Mouse (Mus musculus): ENCODE measurements around the gene Rtkn. TPM values are rescaled to one million over a fixed set of nuclear protein-coding genes. Genes with fewer than 3 reads are reported as not detected.

Rtkn gene
- polyA plus RNA-seq (2015; fragmentation: Nextera tagmentation; extraction: Ambion mirVana), result 21.9 and 25.3 TPM in 2 replicates

DNA sequence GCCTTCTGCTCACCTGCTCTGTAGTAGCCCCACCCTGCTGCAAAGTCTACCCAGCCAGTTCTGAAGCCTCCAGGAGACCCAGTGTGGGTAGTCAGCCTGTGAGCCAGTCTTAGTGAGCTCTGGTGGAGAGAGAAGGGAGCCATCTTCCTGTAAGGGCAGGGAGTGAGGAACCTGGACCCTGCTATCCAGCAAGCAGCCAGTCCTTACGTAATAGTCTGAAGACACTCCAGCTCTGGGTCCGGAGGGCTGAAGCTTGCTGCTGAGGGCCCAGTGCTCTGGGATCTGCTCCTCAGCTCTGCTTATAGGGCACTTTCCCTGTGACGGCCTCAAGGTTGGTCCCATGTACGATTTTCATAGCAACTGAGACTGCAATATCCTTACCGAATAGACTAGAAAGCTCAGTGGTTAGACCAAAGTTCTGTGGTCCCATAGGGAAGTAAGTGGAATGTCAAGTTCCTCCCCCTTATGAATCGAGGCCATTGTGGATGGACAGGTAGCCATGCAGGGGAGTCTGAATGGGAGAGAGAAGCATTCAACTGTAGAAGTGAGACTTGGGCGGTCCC is at the start of gene Rtkn:
Gene Rtkn, plus strand, starts transcription at position 513 of the 563 bp plus-strand sequence.

DNA sequence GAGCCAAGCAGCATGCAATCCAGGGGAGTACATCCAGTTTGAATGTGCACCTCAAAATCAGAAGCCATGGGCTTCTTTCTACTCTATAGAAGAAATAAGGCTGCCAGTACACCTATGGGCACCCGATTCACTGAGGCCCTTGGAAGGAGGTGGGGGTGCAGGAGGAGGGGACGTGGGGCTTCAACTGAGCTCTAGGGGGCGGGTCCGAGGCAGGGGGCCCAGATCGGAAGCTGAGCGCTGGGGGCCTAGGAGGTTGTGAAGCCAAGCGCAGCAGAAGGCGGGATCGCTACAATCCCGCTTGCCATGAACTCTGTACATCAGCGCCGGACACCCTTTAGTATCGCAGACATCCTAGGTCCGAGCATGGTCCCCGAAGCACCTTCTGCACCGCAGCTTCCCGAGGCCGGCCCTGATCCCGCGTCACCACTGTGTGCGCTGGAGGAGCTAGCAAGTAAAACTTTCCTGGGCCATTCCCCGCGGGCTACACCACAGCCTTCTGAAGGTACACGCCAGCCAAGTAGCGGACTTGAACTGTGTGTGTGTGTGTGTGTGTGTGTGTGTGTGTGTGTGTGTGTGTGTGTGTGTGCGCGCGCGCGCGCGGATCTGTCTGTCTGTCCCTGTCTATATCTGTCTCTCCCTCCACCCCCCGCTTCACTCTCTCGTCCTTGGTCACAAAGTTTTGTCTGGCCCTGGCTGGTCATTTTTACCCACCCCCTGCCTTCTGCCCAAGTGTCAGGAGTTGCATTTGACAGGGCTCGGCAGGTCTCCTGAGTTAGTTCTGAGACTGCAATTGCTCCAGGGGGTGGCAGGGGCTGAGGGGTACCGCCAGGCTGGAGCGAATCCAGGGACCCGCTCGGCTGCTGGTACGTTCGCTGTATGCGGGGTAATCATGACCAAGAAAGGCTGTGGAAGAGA is 48.9 kb upstream of the Rtkn start, which contains the start of gene Lbx2:
Gene Lbx2, plus strand, starts transcription at position 247 of the 915 bp plus-strand sequence.

DNA sequence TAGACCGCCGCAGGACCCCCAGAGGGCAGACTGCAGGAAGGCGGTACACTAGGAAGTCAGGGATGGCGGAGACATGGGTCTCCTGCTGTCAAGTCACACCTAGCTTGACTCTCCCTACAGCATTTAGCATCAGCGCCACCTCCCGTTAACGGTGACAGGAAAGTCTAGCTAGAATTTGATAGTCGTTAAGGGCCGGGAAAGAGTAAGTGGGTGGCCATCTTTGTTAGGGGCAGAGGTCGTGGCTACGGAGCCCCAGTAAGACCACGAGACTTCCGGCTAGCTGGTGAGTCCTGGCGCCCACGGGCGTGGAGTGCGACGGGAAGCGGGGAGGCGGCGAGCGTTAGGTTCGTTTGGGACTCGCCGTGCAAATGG is 34.0 kb upstream of the Rtkn start, which contains the start of the genes Ccdc142 and Gm42688:
Gene Ccdc142, plus strand, starts transcription at position 286 of the 372 bp plus-strand sequence.
Gene Gm42688, plus strand, starts transcription at position 302 of the 372 bp plus-strand sequence.

DNA sequence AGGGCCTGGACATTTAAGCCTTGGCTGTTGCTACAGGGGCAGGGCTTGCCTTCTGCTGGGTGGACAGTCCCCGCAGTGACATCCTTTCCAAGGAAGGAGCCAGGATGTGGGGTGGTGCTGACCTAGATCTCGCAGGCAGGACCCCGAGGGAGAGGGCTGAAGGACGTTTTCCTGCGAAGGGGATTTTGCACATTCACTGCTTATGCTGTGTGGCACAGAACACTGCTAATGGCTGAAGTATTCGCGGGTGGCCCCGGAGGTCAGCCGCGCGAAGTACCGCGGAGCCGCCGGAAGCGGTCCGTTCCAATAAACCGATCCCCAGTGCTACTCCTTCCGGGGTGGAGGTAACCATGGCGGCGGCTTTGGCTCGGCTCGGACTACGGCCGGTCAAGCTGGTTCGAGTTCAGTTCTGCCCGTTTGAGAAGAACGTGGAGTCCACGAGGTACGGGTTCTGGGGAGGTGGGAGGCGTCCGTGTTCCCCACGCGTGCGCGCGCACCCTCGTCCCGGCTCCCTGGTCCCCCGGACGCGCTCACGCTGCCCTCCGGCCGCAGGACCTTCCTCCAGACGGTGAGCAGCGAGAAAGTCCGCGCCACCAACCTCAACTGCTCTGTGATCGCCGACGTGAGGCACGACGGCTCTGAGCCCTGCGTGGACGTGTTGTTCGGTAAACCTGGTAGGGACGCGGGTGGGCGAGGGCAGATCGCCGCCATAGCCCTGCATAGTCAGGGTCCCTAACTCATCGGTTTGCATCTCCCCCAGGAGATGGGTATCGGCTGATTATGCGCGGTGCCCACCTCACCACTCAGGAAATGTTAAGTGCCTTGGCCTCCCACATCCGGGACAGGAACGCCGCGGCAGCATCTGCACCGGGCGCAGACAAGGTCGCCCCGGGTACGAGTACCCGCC is 26.2 kb upstream of the Rtkn start, which contains the start of gene Mrpl53:
Gene Mrpl53, plus strand, starts transcription at position 279 of the 907 bp plus-strand sequence.

DNA sequence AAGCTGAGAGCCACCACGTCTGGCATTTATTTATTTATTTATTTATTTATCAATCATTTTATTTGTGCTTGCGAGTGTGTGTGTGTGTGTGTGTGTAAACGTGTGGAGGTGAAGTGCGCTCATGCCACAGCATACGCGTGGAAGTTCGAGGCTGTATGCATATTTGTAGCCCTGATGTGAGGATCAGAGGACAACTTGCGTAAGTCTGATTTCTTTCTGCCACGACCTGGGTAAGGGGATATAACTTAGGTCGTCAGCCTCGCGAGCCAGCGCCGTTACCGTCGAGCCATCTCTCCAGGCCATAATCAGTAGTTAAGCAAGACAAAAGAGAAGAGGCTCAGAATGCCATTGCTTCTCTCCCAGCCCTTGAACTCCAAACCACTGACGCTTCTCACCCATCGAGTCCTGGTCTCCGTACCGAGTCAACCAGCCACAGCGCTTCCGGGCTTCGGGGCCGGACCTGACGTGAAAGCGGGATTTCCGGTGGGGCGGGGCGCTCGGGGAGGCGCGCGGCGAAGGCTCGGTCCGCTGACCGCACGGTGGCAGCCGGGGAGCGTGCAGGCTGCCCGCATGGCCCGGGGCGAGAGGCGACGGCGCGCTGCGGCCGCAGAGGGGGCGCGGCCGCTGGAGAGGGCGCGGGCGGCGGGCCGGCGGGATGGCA is 20.1 kb upstream of the Rtkn start, which contains the start of gene Mogs:
Gene Mogs, plus strand, starts transcription at position 486 of the 661 bp plus-strand sequence.

DNA sequence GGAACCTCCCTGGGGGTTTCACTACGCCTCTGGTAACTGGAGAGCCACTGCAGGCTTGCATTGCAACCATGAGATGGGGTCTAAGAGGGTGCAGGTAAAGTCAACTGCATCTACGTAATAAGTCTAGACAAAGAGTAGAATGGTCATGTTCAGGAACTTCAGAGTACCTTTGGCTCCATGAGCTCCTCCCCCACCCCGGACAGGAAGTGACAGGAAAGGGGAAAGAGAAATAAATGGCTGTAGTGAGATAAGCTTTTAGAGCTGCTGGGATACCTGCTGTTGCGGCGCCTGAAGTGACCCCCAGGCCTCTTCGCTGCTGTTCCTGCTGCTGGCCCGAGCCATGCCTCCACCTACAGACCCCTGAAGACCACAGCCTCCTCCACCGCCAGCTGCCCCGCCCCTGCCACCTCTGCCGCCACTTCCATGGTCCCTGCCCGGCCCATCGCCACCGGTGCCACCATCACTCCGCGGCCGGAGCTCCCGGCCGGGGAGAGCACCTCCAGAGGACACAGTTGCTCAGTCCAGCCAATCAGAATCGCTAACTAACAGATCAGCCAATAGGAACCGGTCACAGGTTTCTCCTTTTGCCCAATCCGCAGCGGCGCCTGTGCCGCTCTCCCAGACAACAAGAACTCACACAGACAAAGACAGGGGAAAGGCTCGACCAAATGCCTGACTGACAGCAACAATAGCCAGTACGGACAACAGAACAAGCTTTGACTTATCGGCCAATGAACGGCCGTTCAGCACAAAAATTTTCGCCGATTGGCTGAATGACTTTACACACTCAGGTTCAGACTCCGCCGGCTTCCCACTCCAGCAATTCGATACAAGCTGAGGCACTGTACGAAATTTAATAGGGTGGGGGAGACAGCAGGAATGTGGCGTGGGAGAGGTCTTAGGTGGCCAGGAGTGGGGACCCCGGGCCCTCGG is 14.1 kb upstream of the Rtkn start, which contains the start of gene Wbp1:
Gene Wbp1, minus strand, starts transcription at position 630 of the 933 bp plus-strand sequence.

DNA sequence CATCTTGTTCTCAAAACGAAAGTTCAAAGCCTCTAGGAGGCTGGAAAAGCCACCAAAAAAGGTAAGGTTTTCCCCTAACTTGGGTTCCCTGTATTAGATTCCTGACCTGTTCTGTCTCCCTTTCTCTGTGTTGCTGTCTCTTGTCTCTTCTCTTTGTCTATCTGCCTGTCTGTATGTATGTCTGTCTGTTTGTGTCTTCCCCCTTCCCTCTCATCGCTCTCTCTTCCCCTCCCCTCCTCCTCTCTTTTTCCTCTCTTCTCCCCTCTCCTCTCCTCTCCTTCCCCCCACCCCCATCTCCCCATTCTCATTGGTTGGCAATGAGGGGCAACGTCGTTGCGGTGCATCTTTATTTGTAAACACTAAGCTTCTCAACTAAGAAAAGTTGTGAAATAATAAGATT is 9.9 kb upstream of the Rtkn start, which contains the start of gene Ino80b:
Gene Ino80b, minus strand, starts transcription at position 101 of the 400 bp plus-strand sequence.

DNA sequence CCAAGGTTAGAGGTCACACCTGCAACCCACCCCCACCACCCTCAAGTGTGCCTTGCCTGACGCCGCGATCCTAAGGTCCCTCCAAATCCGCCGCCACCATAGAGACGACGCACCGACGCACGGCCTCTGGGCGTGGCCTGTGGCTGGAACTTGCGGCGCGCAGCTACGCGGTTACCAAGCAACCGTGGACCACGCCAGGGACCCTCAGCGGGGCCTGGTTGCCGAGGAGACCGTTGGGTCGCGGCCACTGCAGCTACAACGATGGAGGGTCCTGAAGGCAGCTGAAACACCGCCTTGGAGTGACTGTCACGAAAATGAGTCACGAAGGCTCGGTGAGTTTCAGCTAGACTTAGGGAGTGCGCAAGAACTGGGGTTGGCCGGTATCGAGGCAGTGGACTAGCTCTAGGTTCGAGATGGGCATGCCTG is 21.0 kb downstream of the Rtkn start, which contains the start of the genes Wdr54 and 1700003E16Rik:
Gene Wdr54, minus strand, starts transcription at position 139 of the 426 bp plus-strand sequence.
Gene 1700003E16Rik, plus strand, starts transcription at position 146 of the 426 bp plus-strand sequence.

DNA sequence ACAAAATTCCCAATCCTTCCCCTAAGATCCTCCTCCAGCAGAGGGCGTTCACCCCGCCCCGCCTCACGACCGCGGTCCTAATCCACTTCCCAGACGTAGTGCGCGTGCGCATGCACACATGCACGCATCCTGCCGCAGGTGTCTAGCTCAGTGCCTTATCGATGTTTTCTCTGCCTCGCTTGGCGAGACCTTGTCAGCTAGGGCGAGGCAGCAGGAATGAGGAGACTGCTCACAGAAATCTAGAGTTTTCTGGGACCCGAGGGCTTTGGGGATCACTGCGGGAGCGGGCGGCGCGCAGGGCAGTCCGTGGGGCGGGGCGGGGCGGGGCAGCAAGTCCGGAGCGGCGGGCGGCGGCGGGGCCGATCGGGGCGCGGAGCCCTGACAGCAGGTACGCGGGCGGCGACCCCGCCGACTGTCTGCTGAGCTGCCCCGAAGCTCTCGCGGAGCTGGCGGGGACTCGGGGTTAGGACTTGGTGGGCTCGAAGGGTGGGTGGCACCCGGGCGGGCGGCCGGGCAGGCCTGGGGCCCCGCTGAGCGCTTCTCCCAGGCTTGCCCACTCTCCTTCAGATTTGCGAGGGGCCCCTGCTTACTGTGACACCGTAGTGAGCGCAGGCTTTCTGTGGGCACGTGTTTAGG is 30.5 kb downstream of the Rtkn start, which contains the start of gene Dctn1:
Gene Dctn1, plus strand, starts transcription at position 314 of the 636 bp plus-strand sequence.

MicroRNAs within 50 kb of the gene (microRNA counts, 519-probe panel; counts per million panel counts)
- microRNA mmu-miR-3470a+mmu-miR-3470b, result 40.5 counts per million

Small RNAs within 50 kb of the gene (microRNA-seq; reads per million reads assigned to microRNA genes)
- gene Mir3470a, result not detected

Other genes starting within 250 kb of the Rtkn start
- gene Sema4f, start 195.7 kb upstream of the Rtkn start, polyA plus RNA-seq (2015; fragmentation: Nextera tagmentation; extraction: Ambion mirVana), result 21.0 and 21.4 TPM in 2 replicates
- gene M1ap, start 188.6 kb upstream of the Rtkn start, polyA plus RNA-seq (2015; fragmentation: Nextera tagmentation; extraction: Ambion mirVana), result 0.10 TPM in 1 of 2 replicates, not detected in the other
- 3.8 and 4.3 TPM in 2 replicates for gene Dok1, start 102.0 kb upstream of the Rtkn start, polyA plus RNA-seq (2015; fragmentation: Nextera tagmentation; extraction: Ambion mirVana)
- 4.6 and 7.2 TPM in 2 replicates for gene Loxl3, start 101.3 kb upstream of the Rtkn start, polyA plus RNA-seq (2015; fragmentation: Nextera tagmentation; extraction: Ambion mirVana)
- 144 and 154 TPM in 2 replicates for gene Aup1, start 80.9 kb upstream of the Rtkn start, polyA plus RNA-seq (2015; fragmentation: Nextera tagmentation; extraction: Ambion mirVana)
- gene Htra2, start 80.2 kb upstream of the Rtkn start, polyA plus RNA-seq (2015; fragmentation: Nextera tagmentation; extraction: Ambion mirVana), result 89.7 and 95.1 TPM in 2 replicates
- gene Dqx1, start 77.6 kb upstream of the Rtkn start, polyA plus RNA-seq (2015; fragmentation: Nextera tagmentation; extraction: Ambion mirVana), result 0.19 and 0.33 TPM in 2 replicates
- gene Tlx2, start 65.2 kb upstream of the Rtkn start, polyA plus RNA-seq (2015; fragmentation: Nextera tagmentation; extraction: Ambion mirVana), result 1.5 TPM in 1 of 2 replicates, not detected in the other
- gene Pcgf1, start 57.6 kb upstream of the Rtkn start, polyA plus RNA-seq (2015; fragmentation: Nextera tagmentation; extraction: Ambion mirVana), result 34.3 and 37.8 TPM in 2 replicates
- not detected in 2 replicates for gene Lbx2, start 49.1 kb upstream of the Rtkn start, polyA plus RNA-seq (2015; fragmentation: Nextera tagmentation; extraction: Ambion mirVana)
- 4.3 and 7.1 TPM in 2 replicates for gene Ccdc142, start 33.9 kb upstream of the Rtkn start, polyA plus RNA-seq (2015; fragmentation: Nextera tagmentation; extraction: Ambion mirVana)
- gene Gm42688, start 33.8 kb upstream of the Rtkn start, polyA plus RNA-seq (2015; fragmentation: Nextera tagmentation; extraction: Ambion mirVana), result 4.7 and 5.3 TPM in 2 replicates
- gene Mrpl53, start 26.4 kb upstream of the Rtkn start, polyA plus RNA-seq (2015; fragmentation: Nextera tagmentation; extraction: Ambion mirVana), result 129 and 139 TPM in 2 replicates
- gene Mogs, start 20.0 kb upstream of the Rtkn start, polyA plus RNA-seq (2015; fragmentation: Nextera tagmentation; extraction: Ambion mirVana), result 23.1 and 24.7 TPM in 2 replicates
- gene Wbp1, start 13.9 kb upstream of the Rtkn start, polyA plus RNA-seq (2015; fragmentation: Nextera tagmentation; extraction: Ambion mirVana), result 82.3 and 104 TPM in 2 replicates
- 13.1 and 14.2 TPM in 2 replicates for gene Ino80b, start 10.0 kb upstream of the Rtkn start, polyA plus RNA-seq (2015; fragmentation: Nextera tagmentation; extraction: Ambion mirVana)
- 22.2 and 23.0 TPM in 2 replicates for gene Wdr54, start 20.9 kb downstream of the Rtkn start, polyA plus RNA-seq (2015; fragmentation: Nextera tagmentation; extraction: Ambion mirVana)
- 13.4 and 14.9 TPM in 2 replicates for gene 1700003E16Rik, start 20.9 kb downstream of the Rtkn start, polyA plus RNA-seq (2015; fragmentation: Nextera tagmentation; extraction: Ambion mirVana)
- 129 and 141 TPM in 2 replicates for gene Dctn1, start 30.5 kb downstream of the Rtkn start, polyA plus RNA-seq (2015; fragmentation: Nextera tagmentation; extraction: Ambion mirVana)
- 0.19 and 0.31 TPM in 2 replicates for gene Slc4a5, start 84.4 kb downstream of the Rtkn start, polyA plus RNA-seq (2015; fragmentation: Nextera tagmentation; extraction: Ambion mirVana)
- gene Mthfd2, start 190.4 kb downstream of the Rtkn start, polyA plus RNA-seq (2015; fragmentation: Nextera tagmentation; extraction: Ambion mirVana), result 29.1 and 30.6 TPM in 2 replicates
- 16.4 and 16.8 TPM in 2 replicates for gene Mob1a, start 190.6 kb downstream of the Rtkn start, polyA plus RNA-seq (2015; fragmentation: Nextera tagmentation; extraction: Ambion mirVana)
- 84.4 and 102 TPM in 2 replicates for gene Bola3, start 213.7 kb downstream of the Rtkn start, polyA plus RNA-seq (2015; fragmentation: Nextera tagmentation; extraction: Ambion mirVana)

Data from neural tube, postnatal 0 days (tissue).